Mouse (Mus musculus): ENCODE measurements around the gene Kmt5c. TPM values are rescaled to one million over a fixed set of nuclear protein-coding genes. Genes with fewer than 3 reads are reported as not detected.
"Not testable (repeated sequence)": the region's sequence is repeated elsewhere in the genome, so short reads cannot be mapped to it uniquely, and the experiment has no call there.

The Kmt5c gene
- total RNA-seq, 2 experiments from 2014 or later: 38.9 to 44.2 TPM

- DNase-seq (ENCODE audit: low spot score in 2 of 2): peak; percentile 39 to 54
Observed at GRCm38 (mm10) chr7:4788499-4789435, 48.9 kb downstream of the Kmt5c start.

- no peak for DNase-seq (ENCODE audit: low spot score in 2 of 2)
Observed at GRCm38 (mm10) chr7:4789436-4789935, 49.6 kb downstream of the Kmt5c start, which contains the start of gene Tmem238. TSS of gene Tmem238 (minus strand) at chr7:4789656.

GRCm38 (mm10) chr7:4792278-4793212, 52.6 kb downstream of the Kmt5c start, which contains the start of gene Rpl28:
TSS of gene Rpl28 (plus strand) at chr7:4792874.
- DNase-seq (ENCODE audit: low spot score in 2 of 2): peak; percentile 93 to 97

GRCm38 (mm10) chr7:4793248-4793647, 53.3 kb downstream of the Kmt5c start:
- not testable (repeated sequence) for DNase-seq (ENCODE audit: low spot score in 2 of 2)

GRCm38 (mm10) chr7:4793674-4794073, 53.8 kb downstream of the Kmt5c start:
- DNase-seq (ENCODE audit: low spot score in 2 of 2): no peak

- no peak for DNase-seq (ENCODE audit: low spot score in 2 of 2)
Observed at GRCm38 (mm10) chr7:4794631-4795168, 54.8 kb downstream of the Kmt5c start.

GRCm38 (mm10) chr7:4795767-4796433, 56.0 kb downstream of the Kmt5c start:
- DNase-seq (ENCODE audit: low spot score in 2 of 2): peak in 1 of 2 experiments; percentile 58

Other genes starting within 250 kb of the Kmt5c start
- gene Ppp1r12c, start 238.4 kb upstream of the Kmt5c start, total RNA-seq (2021): 100 to 1,000 TPM; 125 to 127 TPM
- 1 to 10 TPM; 1.9 to 8.6 TPM for gene Tnnt1, start 223.7 kb upstream of the Kmt5c start, total RNA-seq (2021)
- 1 to 10 TPM in 1 of 2 experiments, under 1 TPM in 1; 0.57 to 1.1 TPM for gene Tnni3, start 215.9 kb upstream of the Kmt5c start, total RNA-seq (2021)
- gene Dnaaf3, start 207.7 kb upstream of the Kmt5c start, total RNA-seq (2021): 1 to 10 TPM in 1 of 2 experiments, under 1 TPM in 1; 0.83 to 1.1 TPM
- gene Syt5, start 192.6 kb upstream of the Kmt5c start, total RNA-seq (2021): 100 to 1,000 TPM; 193 to 200 TPM
- under 1 TPM; 0.35 to 0.36 TPM for gene Ptprh, start 136.1 kb upstream of the Kmt5c start, total RNA-seq (2021)
- 10 to 100 TPM; 15.0 to 18.4 TPM for gene Tmem86b, start 108.7 kb upstream of the Kmt5c start, total RNA-seq (2021)
- 100 to 1,000 TPM; 140 TPM for gene Ppp6r1, start 81.1 kb upstream of the Kmt5c start, total RNA-seq (2021)
- gene Hspbp1, start 55.0 kb upstream of the Kmt5c start, total RNA-seq (2021): 10 to 100 TPM; 89.0 to 94.8 TPM
- gene Brsk1, start 49.5 kb upstream of the Kmt5c start, total RNA-seq (2021): 100 to 1,000 TPM; 306 to 327 TPM
- not detected for gene Tmem150b, start 14.9 kb upstream of the Kmt5c start, total RNA-seq (2021)
- 1 to 10 TPM; 4.7 to 8.6 TPM for gene Cox6b2, start 13.0 kb downstream of the Kmt5c start, total RNA-seq (2021)
- not detected for gene Fam71e2, start 31.2 kb downstream of the Kmt5c start, total RNA-seq (2021)
- gene Il11, start 42.7 kb downstream of the Kmt5c start, total RNA-seq (2021): under 1 TPM; 0.21 to 0.38 TPM
- gene Tmem190, start 42.8 kb downstream of the Kmt5c start, total RNA-seq (2021): not detected
- 1 to 10 TPM; 2.4 to 2.6 TPM for gene Tmem238, start 49.5 kb downstream of the Kmt5c start, total RNA-seq (2021)
- gene Rpl28, start 52.8 kb downstream of the Kmt5c start, total RNA-seq (2021): 100 to 1,000 TPM; 498 to 526 TPM
- 100 to 1,000 TPM; 103 to 123 TPM for gene Ube2s, start 72.5 kb downstream of the Kmt5c start, total RNA-seq (2021)
- gene Shisa7, start 104.6 kb downstream of the Kmt5c start, total RNA-seq (2021): 100 to 1,000 TPM; 134 to 137 TPM
- gene Isoc2b, start 130.1 kb downstream of the Kmt5c start, total RNA-seq (2021): 1 to 10 TPM; 3.2 to 5.5 TPM
- gene Isoc2a, start 137.0 kb downstream of the Kmt5c start, total RNA-seq (2021): 1 to 10 TPM; 8.9 to 9.8 TPM
- under 1 TPM; 0.41 to 0.44 TPM for gene Gm36210, start 166.4 kb downstream of the Kmt5c start, total RNA-seq (2021)
- 10 to 100 TPM; 11.5 to 14.6 TPM for gene Zfp628, start 175.1 kb downstream of the Kmt5c start, total RNA-seq (2021)
- gene Nat14, start 181.9 kb downstream of the Kmt5c start, total RNA-seq (2021): 10 to 100 TPM; 67.8 to 76.2 TPM
- gene Ssc5d, start 185.7 kb downstream of the Kmt5c start, total RNA-seq (2021): 1 to 10 TPM; 2.7 to 2.8 TPM
- not detected for gene Sbk2, start 224.3 kb downstream of the Kmt5c start, total RNA-seq (2021)
- gene Sbk3, start 231.1 kb downstream of the Kmt5c start, total RNA-seq (2021): under 1 TPM; 0.44 to 0.67 TPM

All from layer of hippocampus, postnatal 14 days (tissue).